Mouse (Mus musculus) olfactory bulb, adult 2 months (tissue): ENCODE results near the gene Slc27a4.

Experiments
- CTCF ChIP-seq: fragments of 200-500 bp; IDR thresholded peaks from 2 replicates; pipeline ENCODE4 v1.5.1; 2012; ENCODE audit warnings: low read depth, mild to moderate bottlenecking, low read length, moderate library complexity; ENCODE audit not compliant: insufficient read depth
- POLR2A ChIP-seq: fragments of 200-500 bp; IDR thresholded peaks from 2 replicates; pipeline ENCODE4 v1.6.1; 2012; ENCODE audit warnings: mild to moderate bottlenecking, low read depth, low read length, moderate library complexity; ENCODE audit not compliant: insufficient read depth

DNA sequence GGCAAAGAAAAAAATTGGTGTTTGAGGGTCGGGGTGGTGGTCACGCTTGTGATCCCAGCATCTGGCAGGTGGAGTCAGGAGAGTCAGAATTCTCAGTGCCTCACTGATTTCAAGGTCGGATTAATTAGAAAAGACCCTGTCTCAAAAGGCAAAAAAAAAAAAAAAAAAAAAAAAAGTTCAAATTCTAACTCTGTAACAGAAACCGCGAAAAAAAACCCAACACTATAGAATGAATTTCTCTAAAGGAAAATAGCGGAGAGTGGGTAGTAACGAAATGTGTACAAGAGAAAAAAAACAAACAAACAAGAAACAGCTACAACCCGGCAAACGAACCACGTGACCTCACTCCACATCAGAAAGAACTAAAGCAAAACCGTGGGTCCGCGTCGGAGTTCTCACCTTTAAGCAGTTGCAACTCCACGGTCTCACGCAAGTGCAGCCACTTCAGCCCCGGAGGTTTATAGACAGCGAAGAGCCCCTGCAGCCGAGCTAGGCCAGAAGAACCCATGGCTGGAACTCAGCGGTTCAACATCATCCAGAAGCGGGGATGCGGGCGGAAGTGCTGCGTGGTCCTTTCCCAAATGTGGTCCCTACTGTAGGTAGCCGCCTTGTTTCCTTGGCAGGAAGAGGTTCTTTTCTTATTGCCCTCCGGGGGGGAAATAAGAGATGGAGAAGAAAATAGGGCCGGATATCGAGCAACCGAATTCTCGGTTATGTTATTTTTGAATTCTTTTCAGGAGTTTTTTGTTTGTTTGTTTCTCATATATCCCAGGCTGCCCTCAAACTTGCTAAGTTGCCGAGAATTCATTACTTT lies 15.1 kb upstream of the Slc27a4 start, which contains the start of gene Coq4:
- TF ChIP-seq CTCF (no peak), POLR2A (peak; percentile 43; the same call in 1 of the 2 replicates)
